Mouse (Mus musculus) liver, embryonic 14.5 days (tissue): ENCODE measurements at regions not wholly inside any gene's neighbourhood (a gene's known extent, or its start where the extent isn't known, plus 50 kb on each side); places are given as distances from the start of the nearest gene placed in this dataset.

Source experiments
- ATAC-seq: fragments of 200-750 bp; cut with Nextera tagmentation; 2 replicates; pipeline ENCODE4 v1.8.0; 2017; ENCODE audit warnings: moderate number of reproducible peaks, mild to moderate bottlenecking, moderate library complexity; ENCODE audit not compliant: insufficient read depth
- DNase-seq, 3 experiments: peaks; one replicate each; pipeline ENCODE4 v3.0.0-alpha.2; 2012 to 2013; ENCODE audit warnings: low read depth in 3 of 3, low spot score in 3 of 3
- H3K27ac ChIP-seq: fragments of 300-500 bp; sonication (generic); 2 replicates; pipeline ENCODE4 v1.5.1; 2014; ENCODE audit warnings: moderate library complexity, mild to moderate bottlenecking, control low read depth, inconsistent platforms
- H3K27me3 ChIP-seq: fragments of 300-500 bp; sonication (generic); 2 replicates; pipeline ENCODE4 v1.6.1; 2014; ENCODE audit warnings: mild to moderate bottlenecking, low read length, moderate library complexity; ENCODE audit not compliant: control insufficient read depth, insufficient read depth
- H3K36me3 ChIP-seq: fragments of 300-500 bp; sonication (generic); replicated peaks from 2 replicates; pipeline ENCODE4 v1.6.1; 2014; ENCODE audit warnings: low read depth; ENCODE audit not compliant: control insufficient read depth, insufficient read depth
- H3K4me1 ChIP-seq, 2 experiments: fragments of 200-500 bp in 1 of 2; fragments of 300-500 bp in 1 of 2; sonication (generic) in 1 of 2; replicated peaks; 2 replicates each; pipeline ENCODE4 v1.6.1; 2012 to 2014; ENCODE audit warnings: antibody characterized with exemption in 1 of 2, inconsistent platforms in 1 of 2, low read length in 1 of 2; ENCODE audit not compliant: control insufficient read depth in 2 of 2, insufficient read depth in 2 of 2
- H3K4me2 ChIP-seq: fragments of 300-500 bp; sonication (generic); 2 replicates; pipeline ENCODE4 v1.6.1; 2014; ENCODE audit warnings: low read depth, mild to moderate bottlenecking, control low read depth, moderate library complexity
- H3K4me3 ChIP-seq, 2 experiments: fragments of 200-500 bp in 1 of 2; fragments of 300-500 bp in 1 of 2; sonication (generic) in 1 of 2; 2 replicates each; pipeline ENCODE4 v1.5.1; 2012 to 2014; ENCODE audit warnings: low read depth in 2 of 2, low read length in 2 of 2, mild to moderate bottlenecking in 2 of 2, control low read depth in 1 of 2, inconsistent platforms in 1 of 2, moderate library complexity in 1 of 2; ENCODE audit not compliant: insufficient read depth in 1 of 2
- H3K9ac ChIP-seq: fragments of 300-500 bp; sonication (generic); replicated peaks from 2 replicates; pipeline ENCODE4 v1.6.1; 2014; ENCODE audit warnings: mild to moderate bottlenecking, control low read depth, moderate library complexity
- H3K9me3 ChIP-seq: fragments of 300-500 bp; sonication (generic); 2 replicates; pipeline ENCODE4 v1.6.1; 2016; ENCODE audit warnings: low read length, mixed read lengths; ENCODE audit not compliant: control insufficient read depth
- CTCF ChIP-seq: IDR thresholded peaks from 2 replicates; pipeline ENCODE4 v1.5.1; 2016; ENCODE audit warnings: antibody characterized with exemption, low read depth, control low read depth
- EP300 ChIP-seq: IDR thresholded peaks from 2 replicates; pipeline ENCODE4 v1.6.1; 2016; ENCODE audit warnings: antibody characterized with exemption, low read depth
- WGBS: fragments of 180-500 bp; shearing (Covaris S2); extraction: QIAGEN DNeasy Blood & Tissue Kit; methylation state at CpG from one replicate; pipeline ENCODE4 v1.1.7; 2014; ENCODE audit not compliant: insufficient replicate concordance; 5-methylcytosine and 5-hydroxymethylcytosine counted together

DNA sequence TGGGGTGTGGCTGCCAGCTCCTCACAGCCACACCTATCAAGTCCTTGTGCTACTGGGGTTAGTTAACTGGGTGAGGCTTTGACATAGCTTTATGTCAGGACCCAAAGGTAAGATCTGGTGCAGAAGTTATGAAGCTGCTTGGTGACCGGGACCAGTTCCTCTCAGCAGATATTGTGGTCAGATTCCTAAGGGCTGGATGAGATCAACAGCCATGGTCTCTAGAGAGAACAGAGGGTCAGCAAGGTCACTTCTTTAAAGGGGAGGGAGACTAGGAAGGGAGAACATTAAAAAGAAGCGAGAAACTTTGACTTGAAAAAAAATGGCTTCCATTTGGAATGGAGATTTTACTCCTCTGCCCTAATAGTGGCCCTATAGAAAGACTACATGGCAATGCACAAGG lies 138.6 kb upstream of the Col8a1 start:
- Histone ChIP-seq H3K27me3 (no peaks in the 10 kb centered on the region), H3K9me3 (no peaks in the 10 kb centered on the region), H3K27ac (no peak overlapping the region), H3K4me1 (no peaks in the 10 kb centered on the region), H3K4me3 (no peak overlapping the region), H3K36me3 (no peaks in the 10 kb centered on the region), H3K4me2 (no peak overlapping the region), H3K9ac (no peak overlapping the region)
- ATAC-seq (no peak), DNase-seq (no peak)
- WGBS = 55% methylated on average over 2 of the region's 2 CpGs
- TF ChIP-seq CTCF (no peak), EP300 (no peak)

DNA sequence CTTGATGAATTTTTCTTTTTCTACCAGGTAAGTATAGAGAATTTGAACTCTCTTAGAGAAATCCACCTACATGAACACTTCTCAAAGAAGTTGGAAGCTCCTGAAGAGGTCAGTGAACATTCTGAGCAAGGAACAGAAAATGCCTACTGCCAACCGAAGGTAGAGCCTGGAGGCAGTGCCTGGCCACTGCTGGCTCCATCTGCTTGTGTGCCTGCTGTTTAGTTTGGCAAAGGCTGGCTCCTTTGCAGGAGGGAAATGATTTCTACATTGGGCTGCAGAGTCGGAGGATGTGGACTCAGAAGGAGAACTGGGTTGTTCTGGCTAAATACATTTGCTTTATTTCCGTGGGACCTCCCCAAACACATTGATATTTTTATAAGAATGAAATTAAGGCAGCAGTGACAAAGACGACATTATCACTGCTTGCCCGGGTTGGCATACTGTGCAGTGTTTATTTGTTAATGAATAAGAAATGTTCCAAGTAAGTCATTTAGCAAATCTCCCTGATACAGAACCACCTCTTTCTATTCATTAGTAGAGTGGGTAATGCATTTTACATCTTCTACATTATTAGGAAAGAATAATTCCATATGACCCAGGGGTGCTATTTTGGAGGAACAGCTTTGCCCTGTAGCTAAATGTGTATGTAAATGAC lies 139.3 kb upstream of the Col8a1 start:
- Histone ChIP-seq H3K9me3 (no peaks in the 10 kb centered on the region), H3K36me3 (no peaks in the 10 kb centered on the region), H3K9ac (no peak overlapping the region), H3K4me1 (no peaks in the 10 kb centered on the region), H3K4me3 (no peak overlapping the region), H3K4me2 (no peak overlapping the region), H3K27ac (no peak overlapping the region), H3K27me3 (no peaks in the 10 kb centered on the region)
- no peak for DNase-seq
- 58% methylated on average over 5 of the region's 5 CpGs for WGBS
- TF ChIP-seq CTCF = no peak
- TF ChIP-seq EP300 = no peak
- no peak for ATAC-seq

DNA sequence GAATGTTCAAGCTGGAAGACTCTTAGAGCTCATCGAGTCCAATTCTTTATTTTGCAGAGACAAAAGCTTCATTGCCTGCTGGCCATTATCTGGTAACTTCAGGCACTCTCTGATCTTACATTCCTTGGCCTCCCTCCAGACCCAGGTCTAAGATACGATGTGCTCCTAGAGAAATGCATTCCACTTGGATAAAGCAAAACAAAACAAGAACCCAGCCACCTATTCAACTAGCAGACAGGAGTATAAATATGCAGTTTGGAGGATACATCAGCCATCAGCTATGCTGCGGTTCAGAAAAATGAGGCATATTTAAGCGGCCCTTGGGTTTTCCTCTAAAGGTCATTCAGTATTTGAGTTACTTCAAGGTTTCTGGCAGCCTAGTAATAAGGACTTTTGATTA lies 146.5 kb upstream of the Col8a1 start:
- H3K4me1 ChIP-seq = no peaks in the 10 kb centered on the region
- WGBS = 60% methylated on average over 4 of the region's 4 CpGs
- no peak for ATAC-seq
- no peaks in the 10 kb centered on the region for H3K36me3 ChIP-seq
- TF ChIP-seq EP300 = no peak
- TF ChIP-seq CTCF = no peak
- H3K9ac ChIP-seq = no peak overlapping the region
- no peak overlapping the region for H3K4me3 ChIP-seq
- H3K4me2 ChIP-seq = no peak overlapping the region
- H3K9me3 ChIP-seq = no peaks in the 10 kb centered on the region
- H3K27me3 ChIP-seq = no peaks in the 10 kb centered on the region
- H3K27ac ChIP-seq = no peak overlapping the region
- DNase-seq = no peak

- no peak for TF ChIP-seq CTCF
- WGBS = 20% methylated on average over 3 of the region's 3 CpGs
Measured at GRCm38 (mm10) chr16:57902498-57902897, 148.0 kb upstream of the Col8a1 start.

GRCm38 (mm10) chr16:57912001-57912400 lies 157.5 kb upstream of the Col8a1 start:
- WGBS = 40% methylated on average over 2 of the region's 2 CpGs
- Histone ChIP-seq H3K4me1 (no peaks in the 10 kb centered on the region), H3K9ac (no peak overlapping the region), H3K9me3 (no peaks in the 10 kb centered on the region), H3K4me2 (no peak overlapping the region), H3K36me3 (no peaks in the 10 kb centered on the region), H3K27me3 (no peaks in the 10 kb centered on the region), H3K27ac (no peak overlapping the region), H3K4me3 (no peak overlapping the region)
- no peak for ATAC-seq
- DNase-seq = no peak
- no peak for TF ChIP-seq CTCF
- no peak for TF ChIP-seq EP300

More at GRCm38 (mm10) chr16:57902498-57902897, 148.0 kb upstream of the Col8a1 start:
- Histone ChIP-seq H3K4me3 (no peak overlapping the region), H3K36me3 (no peaks in the 10 kb centered on the region), H3K27me3 (no peaks in the 10 kb centered on the region), H3K27ac (no peak overlapping the region), H3K4me2 (no peak overlapping the region), H3K9ac (no peak overlapping the region), H3K4me1 (no peaks in the 10 kb centered on the region), H3K9me3 (no peaks in the 10 kb centered on the region)
- DNase-seq (no peak), ATAC-seq (no peak)
